Mouse (Mus musculus): Measurements from ENCODE around the gene Mbd5.

The Mbd5 gene

GRCm38 (mm10) chr2:49349813-49350212 lies 400.5 kb downstream of the Mbd5 start:
- no peak for DNase-seq (ENCODE audit: low read depth)

- DNase-seq (ENCODE audit: low read depth) = no peak
These were observed 401.5 kb downstream of the Mbd5 start for GRCm38 (mm10) chr2:49350852-49351251.

DNA sequence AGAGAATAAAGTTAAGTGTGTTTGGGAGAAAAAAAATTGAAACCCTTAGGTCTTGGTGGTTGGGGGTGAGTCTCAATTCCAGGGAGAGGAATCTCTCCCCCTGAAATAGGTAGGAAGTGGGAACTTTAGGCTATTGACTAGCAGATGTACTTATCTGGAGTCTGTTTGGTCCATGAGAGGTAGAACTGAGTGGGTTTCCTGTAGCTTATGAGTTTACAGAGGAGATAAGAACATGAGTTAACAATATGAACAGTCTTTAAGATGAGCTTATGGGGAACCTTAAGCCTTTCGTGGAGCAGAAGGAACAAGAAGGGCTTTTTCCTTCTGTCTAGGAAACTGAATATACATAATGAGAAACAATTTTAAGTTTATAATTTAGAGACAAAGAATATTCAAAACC lies 404.8 kb downstream of the Mbd5 start:
- DNase-seq (ENCODE audit: low read depth) = no peak

- no peak for DNase-seq (ENCODE audit: low read depth)
These were observed 406.6 kb downstream of the Mbd5 start for GRCm38 (mm10) chr2:49355867-49356266.

- no peak for DNase-seq (ENCODE audit: low read depth)
These were observed 409.0 kb downstream of the Mbd5 start for GRCm38 (mm10) chr2:49358128-49358814.

DNA sequence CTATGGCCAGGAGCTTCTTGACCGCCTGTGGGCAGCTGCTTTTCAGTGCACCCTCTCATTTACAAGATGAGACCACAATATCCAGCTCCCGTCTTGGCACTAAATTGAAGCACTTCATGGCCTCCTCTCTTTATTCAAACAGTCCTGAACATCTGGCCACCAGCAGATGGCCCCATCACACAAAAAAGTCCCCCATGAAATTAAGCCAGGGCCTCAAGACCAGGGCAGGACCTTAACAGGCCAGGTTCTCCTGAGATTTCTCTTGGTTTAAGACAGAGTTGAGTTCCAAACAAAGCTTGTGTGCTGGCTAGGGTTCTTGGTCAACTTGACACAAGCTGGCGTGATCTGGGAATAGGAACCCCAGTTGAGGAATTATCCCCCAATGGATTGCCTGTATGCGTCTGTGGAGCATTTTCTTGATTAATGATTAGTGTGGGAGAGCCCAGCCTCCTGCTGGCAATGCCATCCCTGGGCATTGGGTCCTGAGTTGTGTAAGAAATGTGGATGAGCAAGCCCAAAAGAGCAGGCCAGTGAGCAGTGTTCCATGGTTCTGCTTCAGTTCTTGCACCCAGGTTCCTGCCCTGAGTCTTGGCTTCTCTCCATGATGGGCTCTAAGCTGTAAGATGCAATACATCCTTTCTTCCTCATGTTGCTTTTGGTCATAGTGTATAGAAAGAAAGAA lies 409.7 kb downstream of the Mbd5 start:
- DNase-seq (ENCODE audit: low read depth) = peak; percentile 20

- no peak for DNase-seq (ENCODE audit: low read depth)
These were observed 410.4 kb downstream of the Mbd5 start for GRCm38 (mm10) chr2:49359706-49360105.

- no peak for DNase-seq (ENCODE audit: low read depth)
These were observed 415.2 kb downstream of the Mbd5 start for GRCm38 (mm10) chr2:49364546-49364945.

GRCm38 (mm10) chr2:49366878-49367545 lies 417.7 kb downstream of the Mbd5 start:
- no peak for DNase-seq (ENCODE audit: low read depth)

GRCm38 (mm10) chr2:49367546-49367917 lies 418.2 kb downstream of the Mbd5 start:
- DNase-seq (ENCODE audit: low read depth) = no peak

DNA sequence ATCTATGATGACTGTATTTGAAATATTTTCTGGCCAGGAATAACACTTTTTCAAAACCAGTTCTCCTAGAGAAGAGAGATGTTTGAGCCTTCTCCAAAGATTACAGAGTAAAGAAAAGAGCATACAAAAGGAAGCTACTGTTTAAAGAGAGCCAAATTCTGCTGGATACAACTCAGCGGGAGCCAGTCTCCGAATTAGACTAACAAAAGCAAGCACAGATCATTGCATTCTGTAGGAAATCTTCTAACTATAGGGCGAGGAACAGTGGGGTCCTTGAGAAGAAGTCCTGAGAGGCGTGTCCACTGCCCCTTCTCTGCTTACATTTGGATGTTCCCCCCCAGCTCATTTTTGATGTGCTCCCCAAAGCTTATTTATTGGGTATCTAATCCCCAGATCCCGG lies 422.3 kb downstream of the Mbd5 start:
- DNase-seq (ENCODE audit: low read depth) = no peak

GRCm38 (mm10) chr2:49372586-49372985 lies 423.3 kb downstream of the Mbd5 start:
- DNase-seq (ENCODE audit: low read depth) = no peak

All from c-Kit-positive CD71-negative TER-119-negative erythroid progenitor cells, embryonic 14.5 days (primary cell).